Mouse (Mus musculus): ENCODE data around the gene Stard13. TPM values are rescaled to one million over a fixed set of nuclear protein-coding genes. Genes with fewer than 3 reads are reported as not detected.

Stard13 gene
- polyA plus RNA-seq, 1 experiment = 6.3 TPM

GRCm38 (mm10) chr5:151125985-151126607 lies 107.5 kb downstream of the Stard13 start:
- Histone ChIP-seq H3K27ac (replicated peaks; ENCODE audit: low read depth, low read length) (no peak overlapping the region), H3K4me3 (ENCODE audit: insufficient read depth, low read depth, low read length) (peak overlapping the region; percentile 26; the same call in 1 of the 2 replicates), H3K4me1 (ENCODE audit: control insufficient read depth, insufficient read depth, insufficient read length, low read length) (peaks cover 11% of the 10 kb centered on the region; the same call in 1 of the 2 replicates)

- Histone ChIP-seq H3K27ac (replicated peaks; ENCODE audit: low read depth, low read length) (no peak overlapping the region), H3K4me1 (ENCODE audit: control insufficient read depth, insufficient read depth, insufficient read length, low read length) (peaks cover 8% of the 10 kb centered on the region; the same call in 1 of the 2 replicates), H3K4me3 (ENCODE audit: insufficient read depth, low read depth, low read length) (no peak overlapping the region)
Observed at GRCm38 (mm10) chr5:151117846-151118245, 115.8 kb downstream of the Stard13 start.

GRCm38 (mm10) chr5:151116192-151116887 lies 117.3 kb downstream of the Stard13 start:
- Histone ChIP-seq H3K4me1 (ENCODE audit: control insufficient read depth, insufficient read depth, insufficient read length, low read length) (peaks cover 16% of the 10 kb centered on the region), H3K27ac (replicated peaks; ENCODE audit: low read depth, low read length) (no peak overlapping the region), H3K4me3 (ENCODE audit: insufficient read depth, low read depth, low read length) (no peak overlapping the region)

- Histone ChIP-seq H3K27ac (replicated peaks; ENCODE audit: low read depth, low read length) (0 out of 2 replicates have a peak overlapping the region, but pooled peaks have one; percentile 49), H3K4me1 (ENCODE audit: control insufficient read depth, insufficient read depth, insufficient read length, low read length) (peaks cover 37% of the 10 kb centered on the region)
Observed at GRCm38 (mm10) chr5:151112743-151113142, 120.9 kb downstream of the Stard13 start.

GRCm38 (mm10) chr5:151111080-151111871 lies 122.4 kb downstream of the Stard13 start:
- Histone ChIP-seq H3K4me1 (ENCODE audit: control insufficient read depth, insufficient read depth, insufficient read length, low read length) (peaks cover 39% of the 10 kb centered on the region), H3K27ac (replicated peaks; ENCODE audit: low read depth, low read length) (no peak overlapping the region), H3K4me3 (ENCODE audit: insufficient read depth, low read depth, low read length) (no peak overlapping the region)

More at GRCm38 (mm10) chr5:151112743-151113142, 120.9 kb downstream of the Stard13 start:
- H3K4me3 ChIP-seq (ENCODE audit: insufficient read depth, low read depth, low read length) = no peak overlapping the region

GRCm38 (mm10) chr5:151110461-151110908 lies 123.2 kb downstream of the Stard13 start:
- Histone ChIP-seq H3K4me3 (ENCODE audit: insufficient read depth, low read depth, low read length) (no peak overlapping the region), H3K27ac (replicated peaks; ENCODE audit: low read depth, low read length) (peak overlapping the region; percentile 61; the same call in 1 of the 2 replicates), H3K4me1 (ENCODE audit: control insufficient read depth, insufficient read depth, insufficient read length, low read length) (peaks cover 41% of the 10 kb centered on the region)

- Histone ChIP-seq H3K27ac (replicated peaks; ENCODE audit: low read depth, low read length) (peak overlapping the region; percentile 69), H3K4me3 (ENCODE audit: insufficient read depth, low read depth, low read length) (no peak overlapping the region), H3K4me1 (ENCODE audit: control insufficient read depth, insufficient read depth, insufficient read length, low read length) (peaks cover 41% of the 10 kb centered on the region)
Observed at GRCm38 (mm10) chr5:151109822-151110221, 123.8 kb downstream of the Stard13 start.

- Histone ChIP-seq H3K27ac (replicated peaks; ENCODE audit: low read depth, low read length) (peak overlapping the region; percentile 73), H3K4me3 (ENCODE audit: insufficient read depth, low read depth, low read length) (peak overlapping the region; percentile 48), H3K4me1 (ENCODE audit: control insufficient read depth, insufficient read depth, insufficient read length, low read length) (peaks cover 37% of the 10 kb centered on the region)
Observed at GRCm38 (mm10) chr5:151108955-151109354, 124.7 kb downstream of the Stard13 start.

- peaks cover 37% of the 10 kb centered on the region for H3K4me1 ChIP-seq (ENCODE audit: control insufficient read depth, insufficient read depth, insufficient read length, low read length)
- H3K4me3 ChIP-seq (ENCODE audit: insufficient read depth, low read depth, low read length) = peak overlapping the region; percentile 48
Observed at GRCm38 (mm10) chr5:151108291-151108897, 125.2 kb downstream of the Stard13 start.

GRCm38 (mm10) chr5:151106841-151107240 lies 126.8 kb downstream of the Stard13 start:
- H3K4me1 ChIP-seq (ENCODE audit: control insufficient read depth, insufficient read depth, insufficient read length, low read length) = peaks cover 28% of the 10 kb centered on the region
- no peak overlapping the region for H3K27ac ChIP-seq (replicated peaks; ENCODE audit: low read depth, low read length)

More at GRCm38 (mm10) chr5:151108291-151108897, 125.2 kb downstream of the Stard13 start:
- H3K27ac ChIP-seq (replicated peaks; ENCODE audit: low read depth, low read length) = peak overlapping the region; percentile 73

GRCm38 (mm10) chr5:151105054-151105971 lies 128.3 kb downstream of the Stard13 start:
- Histone ChIP-seq H3K4me3 (ENCODE audit: insufficient read depth, low read depth, low read length) (no peak overlapping the region), H3K27ac (replicated peaks; ENCODE audit: low read depth, low read length) (no peak overlapping the region), H3K4me1 (ENCODE audit: control insufficient read depth, insufficient read depth, insufficient read length, low read length) (peaks cover 27% of the 10 kb centered on the region)

More at GRCm38 (mm10) chr5:151106841-151107240, 126.8 kb downstream of the Stard13 start:
- no peak overlapping the region for H3K4me3 ChIP-seq (ENCODE audit: insufficient read depth, low read depth, low read length)

- H3K27ac ChIP-seq (replicated peaks; ENCODE audit: low read depth, low read length) = no peak overlapping the region
- H3K4me3 ChIP-seq (ENCODE audit: insufficient read depth, low read depth, low read length) = no peak overlapping the region
- peaks cover 21% of the 10 kb centered on the region for H3K4me1 ChIP-seq (ENCODE audit: control insufficient read depth, insufficient read depth, insufficient read length, low read length)
Observed at GRCm38 (mm10) chr5:151104354-151105053, 129.1 kb downstream of the Stard13 start.

GRCm38 (mm10) chr5:151103284-151103683 lies 130.4 kb downstream of the Stard13 start:
- no peak overlapping the region for H3K27ac ChIP-seq (replicated peaks; ENCODE audit: low read depth, low read length)
- no peak overlapping the region for H3K4me3 ChIP-seq (ENCODE audit: insufficient read depth, low read depth, low read length)
- peaks cover 15% of the 10 kb centered on the region for H3K4me1 ChIP-seq (ENCODE audit: control insufficient read depth, insufficient read depth, insufficient read length, low read length)

Data from brown adipose tissue, adult 24 weeks (tissue).